Mouse (Mus musculus): Measurements from ENCODE around the gene Fbrsl1. TPM values are rescaled to one million over a fixed set of nuclear protein-coding genes. Genes with fewer than 3 reads are reported as not detected.

The Fbrsl1 gene
- polyA plus RNA-seq, 1 experiment from 2014 or later = 12.3 TPM

- no peaks in the 10 kb centered on the region for H3K36me3 ChIP-seq (ENCODE audit: control insufficient read depth, insufficient read depth, low read length)
- peak overlapping the region; percentile 74 for H3K9ac ChIP-seq (ENCODE audit: low read depth, low read length)
- H3K9me3 ChIP-seq (replicated peaks; ENCODE audit: control insufficient read depth, low read length, poor library complexity, severe bottlenecking) = no peaks in the 10 kb centered on the region
- no peak overlapping the region for H3K27ac ChIP-seq (ENCODE audit: low read length)
- peak overlapping the region; percentile 68 for H3K4me3 ChIP-seq (ENCODE audit: low read depth, low read length)
- ATAC-seq = no peak
- H3K4me1 ChIP-seq (ENCODE audit: control insufficient read depth, insufficient read depth, low read length) = peaks cover 17% of the 10 kb centered on the region
- WGBS = 12% methylated on average over 8 of the region's 8 CpGs
- peak overlapping the region; percentile 60 for H3K4me2 ChIP-seq (ENCODE audit: low read length)
- H3K27me3 ChIP-seq (ENCODE audit: control insufficient read depth, insufficient read depth, low read depth, low read length) = no peaks in the 10 kb centered on the region
These were observed 61.0 kb downstream of the Fbrsl1 start for GRCm38 (mm10) chr5:110387332-110387731.

GRCm38 (mm10) chr5:110386371-110387330, 61.7 kb downstream of the Fbrsl1 start:
- Histone ChIP-seq H3K27ac (ENCODE audit: low read length) (peak overlapping the region; percentile 30), H3K27me3 (ENCODE audit: control insufficient read depth, insufficient read depth, low read depth, low read length) (no peaks in the 10 kb centered on the region)
- WGBS = under 1% methylated on average over 81 of the region's 90 CpGs

DNA sequence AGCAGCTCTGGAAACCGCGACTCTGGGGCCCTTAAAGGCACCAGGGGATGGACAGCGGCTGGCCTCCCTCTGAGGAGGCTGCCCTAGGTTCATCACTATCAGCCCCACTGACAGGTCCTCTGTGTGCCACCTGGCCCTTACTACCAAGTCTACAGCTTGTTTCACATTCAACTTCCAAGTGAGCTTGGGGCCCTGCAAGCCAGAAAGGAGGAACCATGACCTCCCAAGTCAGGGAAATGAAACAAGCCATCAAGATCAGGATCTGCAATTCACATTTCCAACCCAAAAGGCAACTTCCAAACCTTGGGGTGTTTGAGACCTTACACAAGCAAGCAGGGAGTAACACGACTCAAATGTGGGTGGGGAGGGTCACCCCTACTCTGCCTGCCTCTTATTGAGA, 63.0 kb downstream of the Fbrsl1 start:
- Histone ChIP-seq H3K27me3 (ENCODE audit: control insufficient read depth, insufficient read depth, low read depth, low read length) (no peaks in the 10 kb centered on the region), H3K9me3 (replicated peaks; ENCODE audit: control insufficient read depth, low read length, poor library complexity, severe bottlenecking) (no peaks in the 10 kb centered on the region), H3K27ac (ENCODE audit: low read length) (no peak overlapping the region), H3K36me3 (ENCODE audit: control insufficient read depth, insufficient read depth, low read length) (no peaks in the 10 kb centered on the region), H3K4me1 (ENCODE audit: control insufficient read depth, insufficient read depth, low read length) (peaks cover 17% of the 10 kb centered on the region), H3K4me2 (ENCODE audit: low read length) (peak overlapping the region; percentile 60), H3K4me3 (ENCODE audit: low read depth, low read length) (peak overlapping the region; percentile 68), H3K9ac (ENCODE audit: low read depth, low read length) (no peak overlapping the region)
- no peak for ATAC-seq
- WGBS = 50% methylated on average over 4 of the region's 4 CpGs

More at GRCm38 (mm10) chr5:110386371-110387330, 61.7 kb downstream of the Fbrsl1 start:
- peak overlapping the region; percentile 60 for H3K4me2 ChIP-seq (ENCODE audit: low read length)
- no peaks in the 10 kb centered on the region for H3K9me3 ChIP-seq (replicated peaks; ENCODE audit: control insufficient read depth, low read length, poor library complexity, severe bottlenecking)
- H3K4me3 ChIP-seq (ENCODE audit: low read depth, low read length) = peak overlapping the region; percentile 68
- H3K36me3 ChIP-seq (ENCODE audit: control insufficient read depth, insufficient read depth, low read length) = no peaks in the 10 kb centered on the region
- peaks cover 17% of the 10 kb centered on the region for H3K4me1 ChIP-seq (ENCODE audit: control insufficient read depth, insufficient read depth, low read length)
- H3K9ac ChIP-seq (ENCODE audit: low read depth, low read length) = peak overlapping the region; percentile 74
- ATAC-seq = peak; percentile 91

GRCm38 (mm10) chr5:110384491-110384890, 63.8 kb downstream of the Fbrsl1 start:
- no peak overlapping the region for H3K27ac ChIP-seq (ENCODE audit: low read length)
- H3K4me3 ChIP-seq (ENCODE audit: low read depth, low read length) = no peak overlapping the region
- H3K4me1 ChIP-seq (ENCODE audit: control insufficient read depth, insufficient read depth, low read length) = peaks cover 17% of the 10 kb centered on the region
- 62% methylated on average over 6 of the region's 6 CpGs for WGBS
- no peak overlapping the region for H3K9ac ChIP-seq (ENCODE audit: low read depth, low read length)
- no peaks in the 10 kb centered on the region for H3K27me3 ChIP-seq (ENCODE audit: control insufficient read depth, insufficient read depth, low read depth, low read length)
- no peaks in the 10 kb centered on the region for H3K9me3 ChIP-seq (replicated peaks; ENCODE audit: control insufficient read depth, low read length, poor library complexity, severe bottlenecking)
- no peaks in the 10 kb centered on the region for H3K36me3 ChIP-seq (ENCODE audit: control insufficient read depth, insufficient read depth, low read length)
- peak overlapping the region; percentile 60 for H3K4me2 ChIP-seq (ENCODE audit: low read length)
- ATAC-seq = no peak

GRCm38 (mm10) chr5:110379823-110380222, 68.5 kb downstream of the Fbrsl1 start:
- ATAC-seq = no peak
- 95% methylated on average over 4 of the region's 4 CpGs for WGBS
- H3K9me3 ChIP-seq (replicated peaks; ENCODE audit: control insufficient read depth, low read length, poor library complexity, severe bottlenecking) = no peaks in the 10 kb centered on the region
- H3K9ac ChIP-seq (ENCODE audit: low read depth, low read length) = no peak overlapping the region
- H3K4me2 ChIP-seq (ENCODE audit: low read length) = no peak overlapping the region
- no peak overlapping the region for H3K4me3 ChIP-seq (ENCODE audit: low read depth, low read length)
- H3K27me3 ChIP-seq (ENCODE audit: control insufficient read depth, insufficient read depth, low read depth, low read length) = no peaks in the 10 kb centered on the region
- H3K27ac ChIP-seq (ENCODE audit: low read length) = no peak overlapping the region
- peaks cover 4% of the 10 kb centered on the region; the same call in 1 of the 2 replicates for H3K4me1 ChIP-seq (ENCODE audit: control insufficient read depth, insufficient read depth, low read length)
- H3K36me3 ChIP-seq (ENCODE audit: control insufficient read depth, insufficient read depth, low read length) = peaks cover 26% of the 10 kb centered on the region

GRCm38 (mm10) chr5:110379086-110379485, 69.2 kb downstream of the Fbrsl1 start:
- Histone ChIP-seq H3K27me3 (ENCODE audit: control insufficient read depth, insufficient read depth, low read depth, low read length) (no peaks in the 10 kb centered on the region), H3K9me3 (replicated peaks; ENCODE audit: control insufficient read depth, low read length, poor library complexity, severe bottlenecking) (no peaks in the 10 kb centered on the region), H3K4me2 (ENCODE audit: low read length) (no peak overlapping the region), H3K4me3 (ENCODE audit: low read depth, low read length) (no peak overlapping the region), H3K36me3 (ENCODE audit: control insufficient read depth, insufficient read depth, low read length) (peaks cover 26% of the 10 kb centered on the region), H3K27ac (ENCODE audit: low read length) (no peak overlapping the region), H3K9ac (ENCODE audit: low read depth, low read length) (no peak overlapping the region), H3K4me1 (ENCODE audit: control insufficient read depth, insufficient read depth, low read length) (no peaks in the 10 kb centered on the region)
- peak; percentile 19; the same call in 1 of the 2 replicates for ATAC-seq
- 93% methylated on average over 15 of the region's 15 CpGs for WGBS

GRCm38 (mm10) chr5:110378181-110378583, 70.1 kb downstream of the Fbrsl1 start:
- H3K9me3 ChIP-seq (replicated peaks; ENCODE audit: control insufficient read depth, low read length, poor library complexity, severe bottlenecking) = no peaks in the 10 kb centered on the region
- no peak overlapping the region for H3K4me3 ChIP-seq (ENCODE audit: low read depth, low read length)
- H3K4me1 ChIP-seq (ENCODE audit: control insufficient read depth, insufficient read depth, low read length) = no peaks in the 10 kb centered on the region
- peak; percentile 52 for ATAC-seq
- no peak overlapping the region for H3K27ac ChIP-seq (ENCODE audit: low read length)
- H3K9ac ChIP-seq (ENCODE audit: low read depth, low read length) = no peak overlapping the region
- no peaks in the 10 kb centered on the region for H3K27me3 ChIP-seq (ENCODE audit: control insufficient read depth, insufficient read depth, low read depth, low read length)
- peaks cover 27% of the 10 kb centered on the region for H3K36me3 ChIP-seq (ENCODE audit: control insufficient read depth, insufficient read depth, low read length)
- WGBS = 37% methylated on average over 20 of the region's 20 CpGs
- no peak overlapping the region for H3K4me2 ChIP-seq (ENCODE audit: low read length)

GRCm38 (mm10) chr5:110376802-110377433, 71.4 kb downstream of the Fbrsl1 start:
- peak; percentile 41; the same call in 1 of the 2 replicates for ATAC-seq
- Histone ChIP-seq H3K27me3 (ENCODE audit: control insufficient read depth, insufficient read depth, low read depth, low read length) (no peaks in the 10 kb centered on the region), H3K27ac (ENCODE audit: low read length) (no peak overlapping the region), H3K9ac (ENCODE audit: low read depth, low read length) (no peak overlapping the region), H3K36me3 (ENCODE audit: control insufficient read depth, insufficient read depth, low read length) (peaks cover 28% of the 10 kb centered on the region), H3K4me1 (ENCODE audit: control insufficient read depth, insufficient read depth, low read length) (no peaks in the 10 kb centered on the region), H3K9me3 (replicated peaks; ENCODE audit: control insufficient read depth, low read length, poor library complexity, severe bottlenecking) (no peaks in the 10 kb centered on the region), H3K4me2 (ENCODE audit: low read length) (no peak overlapping the region), H3K4me3 (ENCODE audit: low read depth, low read length) (no peak overlapping the region)
- WGBS = 52% methylated on average over 8 of the region's 8 CpGs
